Mouse (Mus musculus) neutrophil, adult 65 days (primary cell): ENCODE data around the gene Tifab. TPM values are rescaled to one million over a fixed set of nuclear protein-coding genes. Genes with fewer than 3 reads are reported as not detected.

ENCODE experiments used
- total RNA-seq: library from RNA; stranded (reverse); gene quantifications from 2 replicates; pipeline ENCODE4 v1.2.4, GENCODE M21; 2023

Tifab gene
- 40.0 and 40.6 TPM in 2 replicates for total RNA-seq

DNA sequence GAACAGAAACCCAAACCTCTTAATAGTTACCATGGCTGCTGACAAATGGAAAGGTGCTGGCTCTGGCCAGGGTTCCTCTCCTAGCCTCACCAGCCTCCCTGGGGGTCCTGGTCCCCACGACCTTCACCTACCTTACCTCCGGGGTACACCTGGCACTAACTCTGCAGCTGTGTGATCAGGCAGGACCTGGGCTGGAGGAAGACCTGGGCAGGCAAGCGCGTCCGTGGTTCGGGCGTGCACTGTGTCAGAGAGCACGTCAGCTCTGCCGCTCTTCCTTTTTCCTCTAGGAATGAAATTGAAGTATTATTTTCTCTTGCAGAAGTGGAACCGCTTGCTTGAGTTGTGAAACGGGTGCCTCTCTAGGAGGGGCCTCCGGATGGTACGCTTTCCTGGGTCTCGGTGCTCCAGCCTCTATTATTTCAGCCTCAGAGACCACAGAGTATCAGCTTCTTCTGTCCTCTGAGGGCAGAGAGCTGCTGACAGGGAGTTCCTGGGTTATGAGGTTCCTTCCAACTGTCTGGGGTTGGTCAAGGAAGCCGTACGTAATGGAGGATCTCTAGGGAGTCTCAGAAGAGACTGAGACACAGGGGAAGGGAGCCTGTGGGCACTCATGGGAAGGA is at the start of gene Tifab:
Tifab (minus strand) TSS at position 470 of the 620 bp plus-strand sequence.

GRCm38 (mm10) chr13:56136200-56136599 is 42.5 kb downstream of the Tifab start, which contains the start of gene H2afy:
Gene H2afy (minus strand): TSS chr13:56136361.

Other genes with a start within 250 kb of the Tifab start
- gene H2afy, start 42.5 kb downstream of the Tifab start, total RNA-seq = 215 and 223 TPM in 2 replicates
- not detected in 2 replicates for gene Neurog1, start 73.3 kb upstream of the Tifab start, total RNA-seq
- gene Cxcl14, start 117.7 kb upstream of the Tifab start, total RNA-seq = not detected in 2 replicates
- not detected in 2 replicates for gene Gm3045, start 247.7 kb upstream of the Tifab start, total RNA-seq